Mouse (Mus musculus) kidney, adult 8-10 months (tissue): ENCODE measurements around the gene Apom.

Experiments used
- DNase-seq, 2 experiments: peaks; one replicate each; pipeline ENCODE4 v3.0.0; 2022

Apom gene

GRCm38 (mm10) chr17:35158850-35159593 is 27.2 kb upstream of the Apom start:
- DNase-seq, result no peak

DNA sequence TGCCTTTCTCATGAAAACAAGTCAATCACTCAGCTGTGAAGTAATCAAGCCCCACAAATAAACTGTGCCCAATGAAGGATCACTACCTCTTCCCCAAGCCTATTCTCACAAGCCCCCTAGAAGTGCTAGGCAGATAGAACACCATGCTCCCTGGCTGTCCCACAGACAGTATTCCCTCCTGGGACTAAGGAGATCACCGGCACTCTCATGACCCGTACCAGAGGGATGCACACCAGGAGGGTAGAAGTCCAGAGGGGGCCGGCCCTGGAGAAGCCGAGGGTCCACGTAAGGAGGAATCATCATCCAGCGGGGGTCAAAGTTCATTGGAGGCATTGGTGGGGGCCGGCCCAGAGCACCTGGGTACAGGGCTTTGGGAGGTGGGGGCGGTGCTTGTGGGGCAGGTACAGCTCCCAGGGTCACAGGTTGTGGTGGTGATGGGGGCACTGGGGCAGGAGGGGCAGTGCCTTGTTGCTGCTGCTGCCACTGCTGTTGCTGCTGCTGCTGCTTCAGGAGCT is 25.9 kb upstream of the Apom start:
- DNase-seq, result no peak

- DNase-seq, result no peak
These were observed 25.4 kb upstream of the Apom start for GRCm38 (mm10) chr17:35157254-35157653.

DNA sequence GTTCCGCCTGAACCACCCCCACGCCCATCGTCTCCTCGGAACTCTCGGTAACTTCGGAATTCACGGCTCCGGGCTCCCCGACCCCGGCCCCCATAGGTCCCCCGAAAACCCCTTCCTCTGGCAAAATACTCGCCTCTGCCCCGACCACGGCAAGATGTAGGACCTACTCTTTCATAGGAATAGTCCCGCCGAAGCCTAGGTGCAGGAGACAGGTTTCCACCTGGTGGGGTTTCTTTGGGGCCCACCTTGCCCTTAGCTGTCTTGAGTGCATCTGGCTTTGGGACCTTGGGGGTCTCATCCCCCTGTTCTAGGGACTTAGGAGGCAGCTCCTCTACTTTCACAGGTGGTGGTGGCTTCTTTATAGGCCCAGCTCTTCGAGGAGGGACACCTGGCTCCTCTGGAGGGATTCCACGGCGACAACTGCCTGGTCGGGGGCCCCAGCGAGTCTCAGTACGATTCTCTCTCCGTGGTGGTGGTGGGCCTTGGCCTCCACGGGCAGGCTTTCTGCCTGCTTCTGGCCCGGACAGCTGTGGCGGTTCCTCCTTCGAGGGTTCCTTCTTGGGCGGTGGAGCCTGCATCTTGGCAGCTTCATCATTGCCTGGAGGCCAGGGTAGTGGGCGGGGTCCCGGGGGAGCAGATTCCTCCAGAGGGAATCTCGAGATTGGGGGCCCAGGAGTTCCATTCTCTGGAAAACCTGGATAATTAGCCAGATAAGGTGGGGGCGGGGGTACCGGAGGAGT is 24.8 kb upstream of the Apom start:
- DNase-seq, result no peak

- DNase-seq, result no peak
These were observed 23.6 kb upstream of the Apom start for GRCm38 (mm10) chr17:35155451-35155850.

- DNase-seq, result no peak
These were observed 22.8 kb upstream of the Apom start for GRCm38 (mm10) chr17:35154616-35155015.

DNA sequence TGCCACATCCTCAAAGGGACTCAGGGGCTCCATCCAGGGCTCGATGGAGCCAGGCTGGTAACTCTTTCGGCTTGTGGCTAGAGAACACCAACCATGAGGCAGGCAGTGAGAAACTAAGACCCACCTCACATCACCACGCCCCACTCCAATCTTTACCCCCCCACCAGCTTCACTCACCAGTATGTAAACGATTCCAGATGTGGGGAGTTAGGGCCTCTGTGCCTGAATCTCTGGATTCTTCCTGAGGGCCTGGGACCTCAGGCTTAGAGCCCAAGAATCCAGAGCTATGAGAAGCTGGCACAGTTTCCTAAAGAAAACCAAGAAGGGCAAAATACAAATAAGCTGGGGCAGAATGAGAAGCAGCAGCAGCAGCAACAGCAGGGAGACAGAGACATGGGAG is 22.1 kb upstream of the Apom start:
- DNase-seq, result no peak

DNA sequence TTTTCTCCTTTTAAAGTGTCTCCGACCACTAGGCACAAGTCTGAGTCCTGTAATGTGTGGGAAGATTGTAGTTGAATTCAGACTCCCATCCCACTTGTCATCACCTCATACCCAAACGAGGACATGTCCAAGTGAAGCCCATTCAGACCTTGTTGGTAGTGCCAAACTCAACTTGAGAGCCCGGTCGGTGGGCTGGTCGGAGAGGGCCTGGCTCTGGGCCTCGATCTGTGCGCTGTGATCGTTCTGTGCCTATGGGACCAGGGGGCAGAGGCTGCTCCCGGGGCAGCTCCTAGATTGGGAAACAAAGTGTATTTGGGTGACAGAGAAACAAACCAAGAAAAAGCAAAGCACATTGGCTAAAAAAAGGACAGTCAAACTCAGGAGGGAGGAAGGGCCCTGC is 21.2 kb upstream of the Apom start:
- no peak for DNase-seq

GRCm38 (mm10) chr17:35152121-35152520 is 20.3 kb upstream of the Apom start:
- DNase-seq, result no peak

- DNase-seq, result no peak
These were observed 16.2 kb upstream of the Apom start for GRCm38 (mm10) chr17:35147922-35148639.

GRCm38 (mm10) chr17:35147348-35147747 is 15.5 kb upstream of the Apom start:
- no peak for DNase-seq

DNA sequence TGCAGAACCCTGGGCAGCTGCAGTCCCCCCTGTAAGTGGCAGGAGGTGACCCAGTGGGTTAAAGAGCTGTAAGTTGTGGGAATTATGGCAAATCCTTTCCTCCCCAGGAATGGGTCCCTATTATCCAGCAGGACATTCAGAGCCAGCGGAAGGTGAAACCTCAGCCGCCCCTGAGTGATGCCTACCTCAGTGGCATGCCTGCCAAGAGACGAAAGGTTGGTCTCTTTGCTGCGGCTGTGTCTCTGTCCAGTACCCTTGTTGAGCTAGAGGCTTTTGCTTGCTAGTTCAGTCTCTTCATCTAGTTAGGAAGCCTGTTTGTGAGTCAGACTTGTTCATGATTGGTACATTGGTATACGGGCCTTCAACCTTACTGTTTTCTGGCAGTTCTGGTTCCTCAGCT is 14.3 kb upstream of the Apom start:
- DNase-seq, result no peak

DNA sequence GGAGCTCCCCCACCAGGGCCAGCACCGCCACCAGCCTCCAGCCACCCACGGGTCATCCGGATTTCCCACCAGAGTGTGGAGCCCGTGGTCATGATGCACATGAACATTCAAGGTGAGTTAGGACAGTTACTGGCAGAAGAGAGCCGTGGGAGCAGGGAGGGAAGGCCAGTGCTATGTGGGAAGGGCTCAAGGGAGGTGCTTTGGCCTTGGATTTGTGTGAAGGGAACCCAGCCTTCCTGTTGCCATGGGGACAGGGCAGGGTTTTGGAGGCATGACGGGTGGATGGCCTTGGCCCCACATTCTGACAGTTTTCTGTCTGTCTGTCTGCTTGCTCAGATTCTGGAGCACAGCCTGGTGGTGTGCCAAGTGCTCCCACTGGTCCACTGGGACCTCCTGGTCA is 10.1 kb upstream of the Apom start:
- no peak for DNase-seq

DNA sequence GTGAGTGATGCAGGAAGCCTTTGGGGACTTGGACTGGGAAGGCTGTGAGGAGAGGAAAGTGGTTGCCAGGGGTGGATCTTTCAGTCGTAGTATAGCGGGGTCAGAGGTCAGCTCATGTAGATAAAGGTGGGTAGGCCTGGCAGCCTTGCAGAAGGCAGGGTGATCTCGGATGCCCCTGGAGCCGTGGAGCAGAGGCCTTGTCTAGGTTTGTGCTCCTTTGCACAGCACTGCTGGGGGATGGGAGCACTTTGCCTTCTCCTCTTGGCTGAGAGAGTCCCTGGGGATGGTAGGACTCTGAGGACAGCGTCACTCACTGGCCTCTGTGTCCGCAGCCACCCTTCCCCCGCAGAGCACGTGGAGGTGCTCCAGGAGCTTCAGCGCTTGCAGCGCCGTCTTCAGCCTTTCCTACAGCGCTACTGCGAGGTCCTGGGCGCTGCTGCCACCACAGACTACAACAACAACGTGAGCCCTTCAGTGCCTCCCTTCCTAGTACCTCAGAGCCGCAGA is 8.7 kb upstream of the Apom start:
- no peak for DNase-seq

DNA sequence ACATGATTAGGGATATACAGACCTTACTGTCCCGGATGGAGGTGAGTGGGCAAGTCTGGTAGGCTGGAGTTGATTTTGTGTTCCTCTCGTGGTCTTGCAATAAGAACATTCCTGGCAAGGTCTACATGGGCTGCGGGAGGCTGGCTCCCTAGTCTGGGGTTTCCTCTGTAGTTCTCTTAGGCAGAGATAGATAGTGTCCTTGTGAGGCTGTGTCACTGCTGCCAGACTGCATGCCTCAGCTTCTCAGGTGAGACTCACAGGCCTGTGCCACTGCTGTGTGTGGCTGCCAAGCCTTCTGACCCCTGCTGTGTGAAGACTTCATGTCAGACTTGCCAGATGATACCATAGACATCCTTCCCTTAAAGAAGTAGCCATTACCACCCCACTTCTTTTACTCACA is 7.4 kb upstream of the Apom start:
- DNase-seq, result no peak

DNA sequence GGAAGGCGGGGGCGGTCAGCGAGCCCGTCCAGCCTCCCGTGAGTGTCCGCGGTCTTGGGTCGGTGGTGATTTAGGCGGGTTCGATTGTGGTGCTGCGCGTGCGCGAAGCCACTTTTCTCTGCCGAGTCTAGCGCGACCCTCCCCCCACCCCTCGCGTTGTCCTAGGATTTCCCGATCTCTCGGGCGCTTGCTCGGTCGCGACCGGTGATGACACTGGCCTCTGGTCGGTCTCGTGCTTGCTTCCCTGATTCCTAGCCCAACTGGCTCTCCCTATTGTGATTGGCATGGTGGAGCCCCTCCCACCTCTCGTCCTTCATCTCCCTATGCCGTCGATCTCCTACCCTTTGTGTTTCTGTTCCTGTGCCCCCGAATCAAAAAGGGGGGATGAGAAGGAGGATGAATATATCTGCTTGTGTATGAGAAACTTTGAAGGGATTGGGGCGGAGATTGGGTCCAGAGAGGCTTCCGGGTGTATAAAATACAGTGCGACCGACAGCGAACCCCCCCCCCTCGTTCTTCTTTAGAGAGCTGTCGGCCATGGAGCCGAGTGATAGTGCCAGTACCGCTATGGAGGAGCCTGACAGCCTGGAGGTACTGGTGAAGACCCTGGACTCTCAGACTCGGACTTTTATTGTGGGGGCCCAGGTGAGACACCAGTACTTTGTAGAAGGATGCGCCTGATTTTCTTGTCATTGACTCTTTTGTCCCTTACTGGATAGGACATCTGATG is 3.9 kb upstream of the Apom start:
- DNase-seq, result no peak

GRCm38 (mm10) chr17:35134801-35135590 is 3.1 kb upstream of the Apom start, which contains the start of gene Bag6:
Bag6 (plus strand) TSS chr17:35135178.
- peak; percentile 92 to 93 for DNase-seq

DNA sequence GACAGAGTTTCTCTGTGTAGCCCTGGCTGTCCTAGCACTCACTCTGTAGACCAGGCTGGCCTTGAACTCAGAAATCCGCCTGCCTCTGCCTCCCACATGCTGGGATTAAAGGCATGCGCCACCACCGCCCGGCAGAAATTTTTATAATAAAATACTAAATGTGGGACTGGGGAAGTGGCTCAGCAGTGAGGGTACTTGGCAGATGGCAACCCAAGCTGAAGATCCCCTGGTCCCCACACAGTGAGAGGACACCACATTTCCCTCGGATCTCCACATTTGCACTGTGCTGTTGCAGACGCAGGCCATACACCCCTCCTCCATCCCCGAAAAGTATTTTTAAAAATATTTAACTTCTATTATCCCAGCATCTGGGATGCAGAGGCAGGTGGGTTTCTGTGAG is 1.7 kb upstream of the Apom start:
- no peak for DNase-seq

DNA sequence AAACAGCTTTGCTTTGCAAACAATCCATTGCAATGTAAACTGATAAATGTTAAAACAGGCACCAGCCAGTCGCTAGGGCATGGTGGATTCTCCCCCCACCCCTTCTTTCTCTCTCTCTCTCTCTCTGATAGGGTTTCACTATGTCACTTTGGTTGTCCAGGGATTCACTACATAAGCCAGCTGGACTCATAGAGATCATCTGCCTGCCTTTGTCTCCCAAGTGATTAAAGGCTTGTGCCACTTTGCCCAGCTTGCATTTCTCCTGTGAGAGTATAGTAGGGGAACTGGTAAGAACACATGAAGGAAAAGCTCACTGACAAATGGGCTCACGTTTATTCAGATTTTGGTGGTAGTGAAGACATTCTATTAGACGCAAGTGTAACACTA is 317 bp upstream of the Apom start:
- DNase-seq, result no peak

DNA sequence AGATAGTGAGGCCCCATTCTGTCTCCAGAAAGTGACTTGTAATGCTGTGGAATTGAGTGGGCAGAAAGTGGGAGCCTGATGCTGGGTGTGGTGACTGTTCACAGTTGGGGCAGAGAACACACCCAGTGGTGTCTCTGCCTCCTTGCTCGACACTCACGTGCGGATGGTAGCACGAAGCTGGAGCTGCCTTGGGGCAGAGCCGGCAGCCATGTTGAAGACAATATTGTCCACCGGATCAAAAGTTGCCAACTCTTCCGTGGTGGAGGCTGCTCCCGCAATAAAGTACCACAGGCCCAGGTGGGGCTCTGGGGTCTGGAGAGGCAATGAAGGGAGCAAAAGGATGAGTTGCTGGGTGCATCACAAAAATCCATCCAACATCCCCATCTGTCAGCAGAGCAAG is 812 bp downstream of the Apom start:
- no peak for DNase-seq

DNA sequence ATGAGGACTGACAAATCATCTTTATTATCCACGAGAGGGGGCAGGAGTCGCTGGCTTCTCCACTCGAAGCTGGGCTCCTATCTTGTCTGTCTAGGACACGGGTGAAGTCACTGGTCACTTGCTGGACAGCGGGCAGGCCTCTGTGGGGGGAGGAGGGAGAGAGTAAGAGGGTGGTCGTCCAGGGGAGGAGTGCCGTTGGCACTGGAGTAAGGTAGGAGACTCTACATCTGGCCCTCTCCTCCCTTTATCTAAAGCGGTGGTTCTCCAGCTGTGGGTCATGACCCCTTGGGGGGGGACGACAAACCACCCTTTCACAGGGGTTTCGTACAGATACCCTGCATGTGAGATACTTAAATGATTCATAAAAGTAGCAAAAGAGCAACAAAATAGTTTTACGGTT is 2.9 kb downstream of the Apom start:
- no peak for DNase-seq

DNA sequence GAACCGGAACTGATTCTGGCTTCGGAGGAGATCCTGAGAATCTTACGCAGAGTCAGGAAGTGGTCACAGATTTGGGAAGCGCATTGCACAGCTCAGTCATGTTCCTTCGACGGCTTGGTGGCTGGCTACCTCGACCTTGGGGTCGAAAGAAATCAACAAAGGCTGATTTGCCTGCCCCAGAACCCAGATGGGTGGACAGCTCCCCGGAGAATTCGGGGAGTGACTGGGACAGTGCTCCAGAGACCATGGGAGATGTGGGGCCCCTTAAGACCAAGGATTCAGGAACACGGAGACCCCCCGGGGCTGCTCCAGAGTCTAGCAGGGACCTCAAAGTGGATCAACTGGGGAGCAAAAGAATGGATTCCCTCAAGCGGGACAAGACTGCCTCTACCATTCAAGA is 4.8 kb downstream of the Apom start:
- no peak for DNase-seq
